Mouse (Mus musculus) neural tube, embryonic 15.5 days (tissue): Measurements from ENCODE around the gene Sgo2a. TPM values are rescaled to one million over a fixed set of nuclear protein-coding genes. Genes with fewer than 3 reads are reported as not detected.
A peak's percentile ranks its signal among the peaks of the same experiment; 100 is the strongest.
"Not testable (repeated sequence)": the region's sequence is repeated elsewhere in the genome, so short reads cannot be mapped to it uniquely, and the experiment has no call there.

ENCODE experiments used
- ATAC-seq: fragments of 200-750 bp; cut with Nextera tagmentation; 2 replicates; pipeline ENCODE4 v1.8.0; 2017; ENCODE audit warnings: mild to moderate bottlenecking, moderate TSS enrichment, moderate library complexity; ENCODE audit not compliant: low FRiP score
- H3K27ac ChIP-seq: fragments of 300-500 bp; sonication (generic); replicated peaks from 2 replicates; pipeline ENCODE4 v1.5.1; 2015; ENCODE audit warnings: mild to moderate bottlenecking, inconsistent platforms
- H3K27me3 ChIP-seq: fragments of 300-500 bp; sonication (generic); replicated peaks from 2 replicates; pipeline ENCODE4 v1.6.1; 2015; ENCODE audit warnings: inconsistent platforms
- H3K36me3 ChIP-seq: fragments of 300-500 bp; sonication (generic); 2 replicates; pipeline ENCODE4 v1.6.1; 2015; ENCODE audit warnings: inconsistent platforms
- H3K4me1 ChIP-seq: fragments of 300-500 bp; sonication (generic); 2 replicates; pipeline ENCODE4 v1.6.1; 2015; ENCODE audit warnings: inconsistent platforms
- H3K4me2 ChIP-seq: fragments of 300-500 bp; sonication (generic); 2 replicates; pipeline ENCODE4 v1.6.1; 2015; ENCODE audit warnings: inconsistent platforms, mild to moderate bottlenecking, moderate library complexity
- H3K4me3 ChIP-seq: fragments of 300-500 bp; sonication (generic); replicated peaks from 2 replicates; pipeline ENCODE4 v1.5.1; 2015; ENCODE audit warnings: mild to moderate bottlenecking, inconsistent platforms
- H3K9ac ChIP-seq: fragments of 300-500 bp; sonication (generic); replicated peaks from 2 replicates; pipeline ENCODE4 v1.6.1; 2015; ENCODE audit warnings: mild to moderate bottlenecking, inconsistent platforms
- H3K9me3 ChIP-seq: fragments of 300-500 bp; sonication (generic); replicated peaks from 2 replicates; pipeline ENCODE4 v1.6.1; 2016; ENCODE audit warnings: inconsistent platforms
- WGBS: fragments of 180-500 bp; shearing (Covaris S2); methylation state at CpG from one replicate; pipeline ENCODE4 v1.1.7; 2015; ENCODE audit warnings: mixed read lengths; 5-methylcytosine and 5-hydroxymethylcytosine counted together
- polyA plus RNA-seq: library from polyadenylated mRNA; unstranded; fragments of >200 nt; fragmentation: Nextera tagmentation; extraction: Ambion mirVana; gene quantifications from 2 replicates; pipeline ENCODE4 v1.2.1, GENCODE M21; 2015

Sgo2a gene
- polyA plus RNA-seq, 1 experiment from 2014 or later, result 2.3 TPM

DNA sequence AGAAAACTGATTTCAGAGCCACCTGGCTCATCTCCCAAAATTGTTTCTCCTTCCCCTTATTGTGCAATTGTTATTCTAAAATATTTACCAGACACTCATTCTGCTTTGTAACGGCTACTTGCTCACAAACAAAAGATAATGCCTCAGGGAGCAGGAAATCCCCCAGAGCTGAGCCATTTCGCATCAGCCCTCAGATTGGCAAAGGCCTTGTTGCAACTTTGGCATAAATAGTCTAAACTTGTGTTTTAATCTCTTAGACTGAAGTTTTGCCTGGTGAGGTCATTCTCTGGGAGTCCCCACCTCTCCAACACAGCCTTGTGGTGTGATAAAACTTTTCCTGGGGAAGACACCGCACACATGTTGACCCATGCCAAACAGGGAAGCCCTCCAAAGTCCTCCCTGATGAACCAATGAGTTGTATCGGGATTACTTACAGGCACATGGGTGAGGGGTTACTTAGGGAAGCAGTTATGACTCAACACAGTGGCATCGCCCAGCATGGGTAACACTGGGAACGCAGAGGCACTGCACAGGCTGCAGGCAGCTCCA, 6.6 kb upstream of the Sgo2a start:
- no peaks in the 10 kb centered on the region for H3K27me3 ChIP-seq
- no peaks in the 10 kb centered on the region for H3K4me1 ChIP-seq
- no peak overlapping the region for H3K4me3 ChIP-seq
- no peak for ATAC-seq
- no peak overlapping the region for H3K27ac ChIP-seq
- no peak overlapping the region for H3K9ac ChIP-seq
- WGBS, result 71% methylated on average over 6 of the region's 6 CpGs
- H3K36me3 ChIP-seq, result no peaks in the 10 kb centered on the region
- no peaks in the 10 kb centered on the region for H3K9me3 ChIP-seq
- H3K4me2 ChIP-seq, result no peak overlapping the region

DNA sequence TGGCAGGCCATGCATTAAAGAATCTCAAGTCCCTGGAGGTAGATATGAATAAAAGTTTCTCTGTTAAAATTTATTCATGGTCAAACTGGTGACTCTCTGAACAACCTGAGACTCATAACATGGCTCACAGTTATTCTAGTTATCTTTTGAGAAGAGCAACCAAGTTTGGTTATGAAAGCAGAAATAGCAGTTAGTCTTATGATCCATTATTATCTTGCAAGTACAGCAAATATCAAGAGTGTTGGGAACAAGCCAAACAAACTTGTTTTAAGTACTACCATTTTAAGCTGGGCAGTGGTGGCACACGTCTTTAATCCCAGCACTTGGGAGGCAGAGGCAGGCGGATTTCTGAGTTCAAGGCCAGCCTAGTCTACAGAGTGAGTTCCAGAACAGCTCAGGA, 4.5 kb upstream of the Sgo2a start:
- peaks cover 2% of the 10 kb centered on the region for H3K4me1 ChIP-seq
- no peaks in the 10 kb centered on the region for H3K9me3 ChIP-seq
- no peaks in the 10 kb centered on the region for H3K36me3 ChIP-seq
- no peak for ATAC-seq
- H3K27ac ChIP-seq, result no peak overlapping the region
- H3K27me3 ChIP-seq, result no peaks in the 10 kb centered on the region
- H3K9ac ChIP-seq, result no peak overlapping the region
- H3K4me3 ChIP-seq, result no peak overlapping the region
- 85% methylated on average over 2 of the region's 2 CpGs for WGBS
- no peak overlapping the region for H3K4me2 ChIP-seq

DNA sequence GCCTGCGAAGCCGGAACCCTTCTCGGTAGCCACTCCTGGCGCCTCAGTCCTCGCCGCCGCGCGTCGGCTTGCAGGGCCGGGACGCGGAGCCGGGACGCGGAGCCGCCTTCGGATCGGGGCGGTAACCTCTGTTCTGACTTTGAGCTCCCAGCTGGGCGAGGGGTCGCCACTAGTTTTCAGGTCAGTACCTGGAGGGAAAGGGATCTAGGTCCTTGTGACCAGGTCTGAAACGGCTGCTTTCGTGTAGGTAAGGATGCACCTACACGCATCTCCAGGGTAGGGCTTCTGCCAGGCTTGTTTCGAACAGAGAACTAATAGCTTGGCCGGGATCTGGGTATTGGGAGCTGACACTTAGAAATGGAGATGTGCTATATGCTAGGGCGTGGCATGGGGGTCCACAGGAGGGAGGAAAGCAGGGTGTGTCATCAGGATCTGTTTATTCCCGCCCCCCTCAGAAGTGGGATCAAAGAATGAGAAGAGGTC, 403 bp downstream of the Sgo2a start:
- under 1% methylated on average over 29 of the region's 29 CpGs for WGBS
- Histone ChIP-seq H3K4me3 (peak overlapping the region; percentile 91), H3K4me2 (peak overlapping the region; percentile 98), H3K36me3 (no peaks in the 10 kb centered on the region), H3K9ac (peak overlapping the region; percentile 50), H3K27me3 (no peaks in the 10 kb centered on the region), H3K4me1 (peaks cover 7% of the 10 kb centered on the region), H3K27ac (no peak overlapping the region), H3K9me3 (no peaks in the 10 kb centered on the region)
- peak; percentile 43; the same call in 1 of the 2 replicates for ATAC-seq

DNA sequence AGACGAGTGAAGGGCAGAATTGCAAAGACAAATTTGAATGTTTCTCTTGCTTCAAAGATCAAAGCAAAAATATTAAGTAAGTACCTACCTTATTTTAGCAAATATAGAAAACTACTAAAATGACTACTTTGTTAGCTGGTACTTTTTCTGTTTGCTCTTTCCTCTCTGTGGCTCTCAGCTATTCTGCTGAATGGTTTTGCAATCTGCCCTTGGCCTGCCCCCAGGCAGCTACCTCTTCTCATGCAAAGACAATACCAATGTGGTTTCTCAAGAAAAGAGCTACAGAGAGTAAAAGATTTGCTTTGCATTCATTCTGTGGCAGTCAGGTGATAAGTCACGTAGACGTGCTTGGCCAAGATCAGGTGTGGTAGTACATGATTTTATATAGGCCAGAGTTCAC, 2.4 kb downstream of the Sgo2a start:
- H3K4me2 ChIP-seq, result no peak overlapping the region
- 79% methylated on average over 3 of the region's 3 CpGs for WGBS
- H3K9ac ChIP-seq, result no peak overlapping the region
- H3K4me1 ChIP-seq, result peaks cover 7% of the 10 kb centered on the region
- H3K4me3 ChIP-seq, result no peak overlapping the region
- H3K27me3 ChIP-seq, result no peaks in the 10 kb centered on the region
- ATAC-seq, result no peak
- no peak overlapping the region for H3K27ac ChIP-seq
- H3K36me3 ChIP-seq, result no peaks in the 10 kb centered on the region
- no peaks in the 10 kb centered on the region for H3K9me3 ChIP-seq

DNA sequence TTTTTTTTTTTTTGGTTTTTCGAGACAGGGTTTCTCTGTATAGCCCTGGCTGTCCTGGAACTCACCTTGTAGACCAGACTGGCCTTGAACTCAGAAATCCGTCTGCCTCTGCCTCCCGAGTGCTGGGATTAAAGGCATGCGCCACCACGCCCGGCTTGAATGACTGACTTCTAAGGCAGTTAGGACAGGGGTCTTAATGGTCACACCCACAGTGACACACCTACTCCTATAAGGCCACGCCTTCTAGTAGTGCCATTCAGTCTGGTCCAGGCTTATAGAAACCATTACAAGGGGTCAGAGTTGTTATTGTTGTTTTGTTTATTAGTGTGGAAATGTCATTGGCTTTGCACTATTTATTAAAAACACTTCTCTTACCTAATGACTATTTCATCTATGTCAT, 10.6 kb downstream of the Sgo2a start:
- not testable (repeated sequence) for H3K4me1 ChIP-seq, H3K27me3 ChIP-seq, H3K9ac ChIP-seq, H3K27ac ChIP-seq, H3K36me3 ChIP-seq, H3K4me2 ChIP-seq, H3K9me3 ChIP-seq, H3K4me3 ChIP-seq, ATAC-seq
- 97% methylated on average over 6 of the region's 7 CpGs for WGBS

DNA sequence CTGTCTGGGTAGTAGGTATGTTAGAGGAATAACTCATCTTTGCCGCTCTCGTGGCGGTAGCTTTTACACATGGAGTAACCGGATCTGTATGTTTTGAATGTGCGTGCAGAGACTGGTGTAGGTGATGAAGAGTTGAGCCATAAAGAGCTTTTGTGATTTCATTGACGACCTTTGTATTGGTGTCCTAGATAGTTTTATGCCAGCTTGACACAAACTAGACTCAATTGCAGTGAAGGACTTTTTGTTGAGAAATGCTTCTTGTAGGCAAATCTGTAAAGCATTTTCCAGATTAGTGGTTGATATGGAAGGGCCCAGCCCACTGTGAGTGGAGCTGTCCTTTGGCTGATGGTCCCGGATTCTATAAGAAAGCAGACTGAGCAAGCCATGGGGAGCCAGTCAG, 23.1 kb downstream of the Sgo2a start, which contains the start of gene Kctd18:
Gene Kctd18 (minus strand): TSS at position 101 of the 400 bp plus-strand sequence.
- Histone ChIP-seq H3K9me3 (no peaks in the 10 kb centered on the region), H3K4me1 (no peaks in the 10 kb centered on the region), H3K36me3 (peaks cover 7% of the 10 kb centered on the region; the same call in 1 of the 2 replicates), H3K4me3 (no peak within 1 kb of the TSS), H3K27me3 (no peaks in the 10 kb centered on the region), H3K4me2 (no peak within 1 kb of the TSS), H3K27ac (no peak within 1 kb of the TSS), H3K9ac (no peak within 1 kb of the TSS)
- WGBS, result 95% methylated on average over 7 of the region's 7 CpGs
- ATAC-seq, result no peak

DNA sequence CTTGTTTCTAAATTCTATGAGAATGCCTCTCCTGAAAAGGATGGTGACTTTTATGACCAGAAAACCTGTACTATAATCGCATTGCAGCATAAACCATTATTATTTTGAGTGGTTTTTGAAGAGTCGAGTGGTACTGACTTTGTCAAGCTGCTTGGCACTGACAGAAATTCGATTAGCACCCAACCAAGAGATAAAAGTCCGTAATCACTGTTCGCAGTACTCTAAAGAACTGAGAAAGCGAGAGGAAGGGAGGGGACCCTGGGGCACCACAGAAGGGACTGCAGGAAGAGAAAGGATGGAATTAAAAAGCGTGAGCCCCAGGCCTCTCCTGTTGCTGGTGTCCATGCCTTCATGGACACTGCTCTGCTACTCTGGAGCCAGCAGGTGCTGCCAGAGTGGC, 31.9 kb downstream of the Sgo2a start:
- ATAC-seq, result no peak
- 86% methylated on average over 7 of the region's 7 CpGs for WGBS

DNA sequence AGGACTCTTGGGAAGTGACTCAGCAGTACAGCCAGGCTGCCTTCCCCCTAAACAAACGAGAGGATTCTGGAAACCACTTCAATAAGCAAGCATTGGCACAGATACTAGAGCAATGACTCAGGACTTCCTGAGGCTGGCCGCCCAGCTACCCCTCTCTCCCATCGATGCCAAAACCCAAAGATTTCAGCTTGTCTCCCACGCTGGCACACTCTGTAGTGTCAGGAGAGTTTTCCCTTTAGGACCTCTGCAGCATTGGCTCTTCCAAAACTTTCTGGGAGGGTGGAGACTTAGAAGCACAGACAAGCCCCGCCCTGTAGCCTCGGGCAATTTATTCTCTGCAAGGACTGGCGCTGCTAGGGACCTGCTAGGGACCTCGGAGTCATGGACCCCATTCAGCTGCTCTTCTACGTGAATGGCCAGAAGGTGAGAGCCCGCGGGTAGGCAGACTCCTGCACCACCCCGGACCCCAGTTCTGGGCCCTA, 33.9 kb downstream of the Sgo2a start, which contains the start of gene Aox1:
Gene Aox1 (plus strand): TSS at position 296 of the 482 bp plus-strand sequence.
- Histone ChIP-seq H3K27ac (peak within 1 kb of the TSS; percentile 63), H3K9ac (no peak within 1 kb of the TSS), H3K4me2 (peak within 1 kb of the TSS; percentile 50), H3K36me3 (no peaks in the 10 kb centered on the region), H3K4me3 (peak within 1 kb of the TSS; percentile 23), H3K9me3 (no peaks in the 10 kb centered on the region), H3K4me1 (peaks cover 12% of the 10 kb centered on the region), H3K27me3 (no peaks in the 10 kb centered on the region)
- ATAC-seq, result peak; percentile 76
- WGBS, result 13% methylated on average over 12 of the region's 12 CpGs

More for the DNA sequence above, 31.9 kb downstream of the Sgo2a start:
- Histone ChIP-seq H3K4me1 (peaks cover 12% of the 10 kb centered on the region), H3K4me2 (no peak overlapping the region), H3K27me3 (no peaks in the 10 kb centered on the region), H3K9me3 (no peaks in the 10 kb centered on the region), H3K36me3 (no peaks in the 10 kb centered on the region), H3K4me3 (no peak overlapping the region), H3K27ac (no peak overlapping the region), H3K9ac (no peak overlapping the region)

DNA sequence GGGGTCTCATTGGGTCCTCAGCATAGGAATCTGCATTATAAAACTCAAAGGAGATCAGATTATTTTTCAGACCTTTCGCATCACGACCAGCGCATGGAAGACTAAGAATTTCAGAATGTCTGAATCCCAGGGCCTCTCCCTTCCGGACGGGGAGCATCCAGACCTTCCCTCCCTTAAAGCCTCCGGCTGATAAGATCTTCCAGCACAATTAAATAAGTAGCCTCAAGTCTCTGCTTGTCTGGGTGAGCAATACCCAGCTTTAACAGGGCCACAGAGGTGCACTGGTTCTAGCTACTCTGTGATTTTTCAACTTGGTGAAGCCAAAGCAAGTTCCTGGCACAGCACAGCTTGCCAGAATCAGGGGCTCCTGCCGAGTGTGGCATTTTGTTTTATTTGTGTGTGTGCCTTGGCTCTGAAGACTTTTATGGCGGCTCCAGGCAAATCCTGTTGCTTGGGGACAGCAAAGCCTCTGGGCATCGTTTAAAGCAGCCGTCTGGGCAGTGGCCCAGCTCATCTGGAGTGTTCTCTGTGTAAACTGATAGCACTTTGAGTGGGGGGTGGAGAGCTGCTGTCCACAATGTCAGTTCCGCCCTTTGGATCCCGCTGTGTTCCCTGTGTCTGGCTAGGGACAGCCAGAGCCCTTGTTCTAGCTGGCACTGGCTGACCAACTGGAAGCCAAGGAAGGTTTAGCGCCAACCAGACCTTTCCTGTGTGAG, 34.5 kb downstream of the Sgo2a start:
- Histone ChIP-seq H3K27ac (peak overlapping the region; percentile 63), H3K36me3 (no peaks in the 10 kb centered on the region), H3K4me2 (peak overlapping the region; percentile 50), H3K9ac (no peak overlapping the region), H3K27me3 (no peaks in the 10 kb centered on the region), H3K4me3 (peak overlapping the region; percentile 23), H3K4me1 (peaks cover 12% of the 10 kb centered on the region), H3K9me3 (no peaks in the 10 kb centered on the region)
- ATAC-seq, result peak; percentile 84
- WGBS, result 24% methylated on average over 13 of the region's 13 CpGs

DNA sequence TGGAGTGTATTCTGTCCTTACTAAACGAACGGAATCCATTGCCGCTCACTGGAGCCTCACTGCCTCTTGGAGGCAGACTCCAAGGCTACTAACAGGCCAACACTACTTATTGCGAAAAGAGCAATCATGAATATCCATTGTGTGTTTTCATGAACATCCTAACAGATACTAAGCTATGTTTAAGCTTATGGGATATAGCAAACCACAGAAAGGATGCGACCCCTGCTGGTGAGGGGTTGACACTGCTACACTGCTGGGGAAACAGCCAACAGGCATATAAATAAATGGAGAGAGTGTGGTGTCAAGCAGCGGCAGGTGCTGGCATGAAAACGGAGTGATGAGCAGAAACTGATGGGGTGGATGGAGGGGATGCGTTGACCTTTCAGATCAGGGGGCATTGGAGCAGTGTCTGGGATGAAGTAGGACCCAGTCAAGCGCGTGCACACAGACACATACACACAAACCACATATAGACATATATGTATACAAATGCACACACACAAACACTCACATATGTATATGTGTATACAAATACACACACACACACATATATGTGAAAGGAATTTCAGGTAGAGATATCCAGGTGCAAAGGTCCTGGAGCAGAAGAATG, 35.5 kb downstream of the Sgo2a start:
- WGBS, result 60% methylated on average over 10 of the region's 10 CpGs
- Histone ChIP-seq H3K36me3 (no peaks in the 10 kb centered on the region), H3K9me3 (no peaks in the 10 kb centered on the region), H3K9ac (no peak overlapping the region), H3K27ac (0 out of 2 replicates have a peak overlapping the region, but pooled peaks have one; percentile 63), H3K4me1 (peaks cover 12% of the 10 kb centered on the region), H3K27me3 (no peaks in the 10 kb centered on the region), H3K4me3 (no peak overlapping the region), H3K4me2 (no peak overlapping the region)
- 0 out of 2 replicates have a peak, but pooled peaks have one; percentile 55 for ATAC-seq

DNA sequence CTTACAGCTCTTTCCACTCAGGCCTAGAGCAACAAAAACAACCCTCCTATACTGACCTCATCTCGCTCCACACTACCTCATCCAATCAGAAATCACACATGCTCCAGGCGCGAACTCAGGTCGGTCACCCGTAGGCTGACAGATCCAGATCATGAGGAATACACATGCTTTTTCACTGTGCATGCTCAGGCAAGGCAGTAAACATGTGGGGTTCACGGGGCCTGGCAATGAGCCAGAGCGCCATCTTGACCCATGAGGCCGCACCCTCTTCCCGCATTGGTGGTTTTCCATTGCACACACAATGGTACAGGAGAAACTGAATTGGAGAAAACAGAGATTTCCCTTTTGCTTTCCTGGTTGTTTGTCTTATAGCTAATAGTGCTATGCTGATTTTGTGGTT, 41.5 kb downstream of the Sgo2a start:
- H3K4me2 ChIP-seq, H3K9ac ChIP-seq, H3K4me1 ChIP-seq, ATAC-seq, H3K9me3 ChIP-seq, H3K4me3 ChIP-seq, H3K36me3 ChIP-seq, H3K27me3 ChIP-seq, H3K27ac ChIP-seq: not testable (repeated sequence)
- WGBS, result 95% methylated on average over 9 of the region's 9 CpGs
